ENCODE assay signal across 22 mouse cellular contexts in genomic region chr19:53080487-53080886, GRCm38 (mm10). TPM values are rescaled to one million over a fixed set of nuclear protein-coding genes. Genes with fewer than 3 reads are reported as not detected.
DNase-seq lines count a peak whose midpoint lies in the region; ATAC-seq and TF ChIP-seq lines count a peak whose summit lies in the region.
"Had no signal": no experiment of that assay in that cellular context is flagged by ENCODE, and none has a peak within 500 bp of the region (broad histone marks: within the 10 kb centered on the region; RNA-seq: fewer than 3 reads in every experiment).

No protein-coding gene starts in this region.

- intact Hi-C loops in gastrocnemius, adult 2 months (cut with DNase I), result no loop called here

- no peak overlapping the region for H3K4me3 ChIP-seq in gastrocnemius, adult 2 months
- no peak overlapping the region for H3K4me3 ChIP-seq in limb, embryonic 14.5 days (replicated peaks; ENCODE audit: low read length)
- H3K4me3 ChIP-seq in hindbrain, embryonic 16.5 days (ENCODE audit: low read length), result no peak overlapping the region
- H3K4me3 ChIP-seq: forebrain, embryonic 13.5 days; hindbrain, embryonic 12.5 days; liver, embryonic 13.5 days; megakaryocyte, embryonic 14.5 days; neural tube, embryonic 15.5 days had no signal

- TF ChIP-seq CTCF in gastrocnemius, adult 2 months (IDR thresholded peaks at IDR 0.05), result no peak

- H3K4me1 ChIP-seq in limb, embryonic 14.5 days (ENCODE audit: control insufficient read depth, insufficient read depth, low read length), result peaks cover 42% of the 10 kb centered on the region
- no peaks in the 10 kb centered on the region; the same call in 1 of the 2 replicates for H3K4me1 ChIP-seq in hindbrain, embryonic 16.5 days (ENCODE audit: control insufficient read depth, insufficient read depth, low read depth, low read length)
- H3K4me1 ChIP-seq: forebrain, embryonic 13.5 days; megakaryocyte, embryonic 14.5 days had no signal

- H3K27ac ChIP-seq in gastrocnemius, adult 2 months, result peak overlapping the region; percentile 49
- H3K27ac ChIP-seq in limb, embryonic 14.5 days (replicated peaks; ENCODE audit: low read depth, low read length), result peak overlapping the region; percentile 65
- H3K27ac ChIP-seq in hindbrain, embryonic 16.5 days (ENCODE audit: low read depth, low read length), result no peak overlapping the region
- H3K27ac ChIP-seq: forebrain, embryonic 13.5 days; hindbrain, embryonic 12.5 days; liver, embryonic 13.5 days; neural tube, embryonic 15.5 days had no signal

- peak; percentile 34; the same call in 1 of the 2 replicates for ATAC-seq in limb, embryonic 14.5 days (ENCODE audit: low FRiP score, low read depth)
- no peak for ATAC-seq in hindbrain, embryonic 16.5 days
- ATAC-seq: forebrain, embryonic 13.5 days; inflammation-experienced regulatory T-cells, adult 6 months; midbrain, embryonic 16.5 days had no signal

- H3K27me3 ChIP-seq in limb, embryonic 14.5 days (ENCODE audit: control insufficient read depth, insufficient read depth, low read length), result no peaks in the 10 kb centered on the region
- no peaks in the 10 kb centered on the region for H3K27me3 ChIP-seq in hindbrain, embryonic 16.5 days (replicated peaks; ENCODE audit: control insufficient read depth, insufficient read depth, low read length)
- H3K27me3 ChIP-seq: forebrain, embryonic 13.5 days; hindbrain, embryonic 12.5 days; neural tube, embryonic 15.5 days; Patski had no signal

- H3K9me3 ChIP-seq in limb, embryonic 14.5 days (ENCODE audit: control insufficient read depth, low read length), result no peaks in the 10 kb centered on the region
- no peaks in the 10 kb centered on the region for H3K9me3 ChIP-seq in hindbrain, embryonic 16.5 days (ENCODE audit: control insufficient read depth, low read length)
- H3K9me3 ChIP-seq: forebrain, embryonic 13.5 days; hindbrain, embryonic 12.5 days; liver, embryonic 13.5 days; neural tube, embryonic 15.5 days had no signal

- 23% methylated on average over 3 of the region's 3 CpGs for WGBS in limb, embryonic 14.5 days
- 79% methylated on average over 3 of the region's 3 CpGs for WGBS in hindbrain, embryonic 16.5 days

- H3K4me2 ChIP-seq in limb, embryonic 14.5 days (replicated peaks; ENCODE audit: low read depth, low read length, severe bottlenecking), result no peak overlapping the region
- no peak overlapping the region for H3K4me2 ChIP-seq in hindbrain, embryonic 16.5 days (ENCODE audit: low read length)
- H3K4me2 ChIP-seq: forebrain, embryonic 13.5 days; heart, embryonic 11.5 days; hindbrain, embryonic 12.5 days; liver, embryonic 13.5 days; neural tube, embryonic 15.5 days had no signal

- no peak for TF ChIP-seq POLR2A in limb, embryonic 14.5 days (IDR thresholded peaks at IDR 0.05; ENCODE audit: borderline replicate concordance, extremely low read depth, insufficient read depth, insufficient read length)

- H3K9ac ChIP-seq in limb, embryonic 14.5 days (ENCODE audit: low read depth, low read length, severe bottlenecking), result no peak overlapping the region
- no peak overlapping the region for H3K9ac ChIP-seq in hindbrain, embryonic 16.5 days (ENCODE audit: low read depth, low read length)
- H3K9ac ChIP-seq: forebrain, embryonic 13.5 days; hindbrain, embryonic 12.5 days; liver, embryonic 13.5 days; neural tube, embryonic 15.5 days had no signal

- no peaks in the 10 kb centered on the region for H3K36me3 ChIP-seq in limb, embryonic 14.5 days (ENCODE audit: control insufficient read depth, insufficient read depth, low read length)
- no peaks in the 10 kb centered on the region for H3K36me3 ChIP-seq in hindbrain, embryonic 16.5 days (ENCODE audit: control insufficient read depth, insufficient read depth, low read length)
- H3K36me3 ChIP-seq: hindbrain, embryonic 12.5 days; liver, embryonic 13.5 days; neural tube, embryonic 15.5 days had no signal

- DNase-seq in gastrocnemius, adult 2 months, result no peak
- DNase-seq in gastrocnemius, postnatal 4 days (ENCODE audit: low spot score in 2 of 2), result no peak
- DNase-seq in urinary bladder, postnatal 14 days (ENCODE audit: low spot score), result peak; percentile 45
- DNase-seq in urinary bladder, postnatal 36 days (ENCODE audit: low spot score in 2 of 2), result no peak
- no peak for DNase-seq in limb, embryonic 14.5 days (ENCODE audit: low spot score)
- DNase-seq in left cerebral cortex, adult 9 months (ENCODE audit: low spot score in 2 of 2), result no peak
- DNase-seq in frontal cortex, postnatal 14 days (ENCODE audit: low spot score in 2 of 2), result no peak
- DNase-seq: adrenal gland, postnatal 10 days; heart, postnatal 10 days; liver, embryonic 13.5 days; lung, postnatal 10 days; right cerebral cortex, postnatal 14 days; thymus, postnatal 36 days had no signal

RNA-seq across cellular contexts. Expression of gene Xpnpep1, which starts 40.5 kb away (rescaled TPM):
- 10 to 100 TPM; 41.9 to 48.9 TPM for total RNA-seq in gastrocnemius, adult 2 months (2021)
- total RNA-seq in gastrocnemius, postnatal 4 days (2021), result 10 to 100 TPM; 85.3 to 91.8 TPM
- polyA plus RNA-seq in limb, embryonic 14.5 days (2012; rRNA removed), result 101 and 111 TPM in 2 replicates
- polyA plus RNA-seq in limb, embryonic 14.5 days (2014; fragmentation: Nextera tagmentation; extraction: Ambion mirVana), result 157 and 159 TPM in 2 replicates
- polyA plus RNA-seq in hindbrain, embryonic 16.5 days (2015; fragmentation: Nextera tagmentation; extraction: Ambion mirVana), result 118 and 129 TPM in 2 replicates

RNA-seq across cellular contexts. Expression of gene Add3, which starts 59.8 kb away (rescaled TPM):
- total RNA-seq in gastrocnemius, adult 2 months (2021), result 10 to 100 TPM; 17.0 to 29.5 TPM
- 10 to 100 TPM; 76.6 to 85.1 TPM for total RNA-seq in gastrocnemius, postnatal 4 days (2021)
- 46.8 and 53.0 TPM in 2 replicates for polyA plus RNA-seq in limb, embryonic 14.5 days (2012; rRNA removed)
- polyA plus RNA-seq in limb, embryonic 14.5 days (2014; fragmentation: Nextera tagmentation; extraction: Ambion mirVana), result 89.5 and 97.3 TPM in 2 replicates
- 48.5 and 51.6 TPM in 2 replicates for polyA plus RNA-seq in hindbrain, embryonic 16.5 days (2015; fragmentation: Nextera tagmentation; extraction: Ambion mirVana)
